Mouse (Mus musculus): ENCODE measurements around the gene Sfxn1.

- TF ChIP-seq CTCF (IDR thresholded peaks at IDR 0.05; ENCODE audit: low read depth) (no peak), EP300 (IDR thresholded peaks at IDR 0.05; ENCODE audit: low read depth) (no peak)
Observed at GRCm38 (mm10) chr13:54102061-54102460, 30.4 kb downstream of the Sfxn1 start.
